Mouse (Mus musculus): ENCODE measurements around the gene Specc1l.

GRCm38 (mm10) chr10:75307130-75307529 is 95.3 kb downstream of the Specc1l start:
- TF ChIP-seq CTCF (IDR thresholded peaks at IDR 0.05; ENCODE audit: control insufficient read depth, insufficient read depth, insufficient replicate concordance, low read depth, low read length), result no peak
- TF ChIP-seq POLR2A (IDR thresholded peaks at IDR 0.05; ENCODE audit: control insufficient read depth, low read depth, low read length), result no peak

Data from testis, adult 2 months (tissue).